Mouse (Mus musculus) layer of hippocampus, adult 8-10 months (tissue): ENCODE data around the gene Nos1. TPM values are rescaled to one million over a fixed set of nuclear protein-coding genes. Genes with fewer than 3 reads are reported as not detected.

Experiments used
- DNase-seq, 2 experiments: peaks; one replicate each; pipeline ENCODE4 v3.0.0; 2022; ENCODE audit warnings: low spot score in 2 of 2
- total RNA-seq, 4 experiments: library from RNA; stranded (reverse); gene quantifications; 2 replicates each; pipeline ENCODE4 v1.2.4; 2022

Nos1 gene
- 10 to 100 TPM; 56.9 to 82.5 (median 70.4) TPM for total RNA-seq

GRCm38 (mm10) chr5:117780681-117781080, at the start of gene Nos1:
Gene Nos1, plus strand, starts transcription at chr5:117781032.
- no peak for DNase-seq

GRCm38 (mm10) chr5:117731311-117731710, 49.5 kb upstream of the Nos1 start:
- no peak for DNase-seq

GRCm38 (mm10) chr5:117744654-117745178, 36.1 kb upstream of the Nos1 start:
- DNase-seq, result peak; percentile 21 to 22

- no peak for DNase-seq
Measured at GRCm38 (mm10) chr5:117749353-117749752, 31.5 kb upstream of the Nos1 start.

GRCm38 (mm10) chr5:117757696-117758482, 22.9 kb upstream of the Nos1 start:
- no peak for DNase-seq

GRCm38 (mm10) chr5:117761181-117761832, 19.5 kb upstream of the Nos1 start:
- DNase-seq, result no peak

GRCm38 (mm10) chr5:117764496-117764895, 16.3 kb upstream of the Nos1 start:
- no peak for DNase-seq

GRCm38 (mm10) chr5:117779175-117779574, 1.7 kb upstream of the Nos1 start:
- DNase-seq, result no peak

GRCm38 (mm10) chr5:117781178-117781577, 346 bp downstream of the Nos1 start:
- no peak for DNase-seq

- peak; percentile 35 to 42 for DNase-seq
Measured at GRCm38 (mm10) chr5:117790071-117790470, 9.2 kb downstream of the Nos1 start.

GRCm38 (mm10) chr5:117791875-117792274, 11.0 kb downstream of the Nos1 start:
- no peak for DNase-seq

- no peak for DNase-seq
Measured at GRCm38 (mm10) chr5:117800849-117801248, 20.0 kb downstream of the Nos1 start.

- no peak for DNase-seq
Measured at GRCm38 (mm10) chr5:117802071-117802521, 21.3 kb downstream of the Nos1 start.

GRCm38 (mm10) chr5:117803551-117803950, 22.7 kb downstream of the Nos1 start:
- no peak for DNase-seq

- DNase-seq, result no peak
Measured at GRCm38 (mm10) chr5:117810930-117811329, 30.1 kb downstream of the Nos1 start.

- no peak for DNase-seq
Measured at GRCm38 (mm10) chr5:117818800-117819199, 38.0 kb downstream of the Nos1 start.

GRCm38 (mm10) chr5:117820445-117820844, 39.6 kb downstream of the Nos1 start:
- DNase-seq, result no peak

- DNase-seq, result no peak
Measured at GRCm38 (mm10) chr5:117823811-117824210, 43.0 kb downstream of the Nos1 start.

- DNase-seq, result no peak
Measured at GRCm38 (mm10) chr5:117824486-117824885, 43.7 kb downstream of the Nos1 start.

- DNase-seq, result no peak
Measured at GRCm38 (mm10) chr5:117825336-117825735, 44.5 kb downstream of the Nos1 start.

GRCm38 (mm10) chr5:117827366-117827765, 46.5 kb downstream of the Nos1 start:
- no peak for DNase-seq

- peak; percentile 59 to 79 for DNase-seq
Measured at GRCm38 (mm10) chr5:117836930-117837329, 56.1 kb downstream of the Nos1 start.
